Mouse (Mus musculus) right cerebral cortex, adult 2 months (tissue): ENCODE measurements around the gene C2cd2.
A peak's percentile ranks its signal among the peaks of the same experiment; 100 is the strongest.
"Not testable (repeated sequence)": the region's sequence is repeated elsewhere in the genome, so short reads cannot be mapped to it uniquely, and the experiment has no call there.

Experiments
- DNase-seq, 2 experiments: peaks; one replicate each; pipeline ENCODE4 v3.0.0; 2021 to 2022; ENCODE audit warnings: low spot score in 2 of 2

Gene C2cd2

GRCm38 (mm10) chr16:97962151-97962948 is at the start of gene C2cd2, which contains the start of gene Zbtb21:
TSS of gene C2cd2 (minus strand) at chr16:97962598.
TSS of gene Zbtb21 (minus strand) at chr16:97962622.
- DNase-seq: peak; percentile 97

GRCm38 (mm10) chr16:97997383-97997731 is 35.0 kb upstream of the C2cd2 start:
- DNase-seq: not testable (repeated sequence)

- DNase-seq: peak; percentile 89 to 92
Measured at GRCm38 (mm10) chr16:97996616-97997382, 34.4 kb upstream of the C2cd2 start, which contains the start of gene B230307C23Rik. TSS of gene B230307C23Rik (plus strand) at chr16:97997315.

- no peak for DNase-seq
Measured at GRCm38 (mm10) chr16:97995849-97996615, 33.6 kb upstream of the C2cd2 start.

GRCm38 (mm10) chr16:97992477-97992876 is 30.1 kb upstream of the C2cd2 start:
- not testable (repeated sequence) for DNase-seq

GRCm38 (mm10) chr16:97991517-97991916 is 29.1 kb upstream of the C2cd2 start:
- DNase-seq: no peak

- no peak for DNase-seq
Measured at GRCm38 (mm10) chr16:97984589-97984988, 22.2 kb upstream of the C2cd2 start.

- DNase-seq: no peak
Measured at GRCm38 (mm10) chr16:97981362-97981761, 19.0 kb upstream of the C2cd2 start.

- DNase-seq: no peak
Measured at GRCm38 (mm10) chr16:97977722-97978121, 15.3 kb upstream of the C2cd2 start.

GRCm38 (mm10) chr16:97977277-97977676 is 14.9 kb upstream of the C2cd2 start:
- no peak for DNase-seq

GRCm38 (mm10) chr16:97963956-97964540 is 1.6 kb upstream of the C2cd2 start:
- no peak for DNase-seq

GRCm38 (mm10) chr16:97961381-97962150 is 832 bp downstream of the C2cd2 start:
- DNase-seq: no peak

- DNase-seq: no peak
Measured at GRCm38 (mm10) chr16:97960348-97960747, 2.0 kb downstream of the C2cd2 start.

- no peak for DNase-seq
Measured at GRCm38 (mm10) chr16:97958401-97958973, 3.9 kb downstream of the C2cd2 start.

GRCm38 (mm10) chr16:97957626-97958025 is 4.8 kb downstream of the C2cd2 start:
- no peak for DNase-seq

GRCm38 (mm10) chr16:97956011-97956410 is 6.4 kb downstream of the C2cd2 start:
- no peak for DNase-seq

- DNase-seq: no peak
Measured at GRCm38 (mm10) chr16:97953300-97953699, 9.1 kb downstream of the C2cd2 start.

- DNase-seq: no peak
Measured at GRCm38 (mm10) chr16:97952801-97953200, 9.6 kb downstream of the C2cd2 start.

GRCm38 (mm10) chr16:97952371-97952770 is 10.0 kb downstream of the C2cd2 start:
- DNase-seq: no peak

GRCm38 (mm10) chr16:97950061-97950460 is 12.3 kb downstream of the C2cd2 start:
- no peak for DNase-seq

- no peak for DNase-seq
Measured at GRCm38 (mm10) chr16:97948836-97949235, 13.6 kb downstream of the C2cd2 start.
